Mouse (Mus musculus) liver, embryonic 15.5 days (tissue): Measurements from ENCODE around the gene Dnmt3c. TPM values are rescaled to one million over a fixed set of nuclear protein-coding genes. Genes with fewer than 3 reads are reported as not detected.
"Not testable (repeated sequence)": the region's sequence is repeated elsewhere in the genome, so short reads cannot be mapped to it uniquely, and the experiment has no call there.

Experiments used
- ATAC-seq: fragments of 200-750 bp; cut with Nextera tagmentation; 2 replicates; pipeline ENCODE4 v1.8.0; 2017; ENCODE audit warnings: moderate number of reproducible peaks, mild to moderate bottlenecking, moderate library complexity; ENCODE audit not compliant: insufficient read depth
- H3K27ac ChIP-seq: fragments of 300-500 bp; sonication (generic); replicated peaks from 2 replicates; pipeline ENCODE4 v1.5.1; 2015; ENCODE audit warnings: mild to moderate bottlenecking, inconsistent platforms
- H3K27me3 ChIP-seq: fragments of 300-500 bp; sonication (generic); 2 replicates; pipeline ENCODE4 v1.6.1; 2015; ENCODE audit warnings: mild to moderate bottlenecking, inconsistent platforms
- H3K36me3 ChIP-seq: fragments of 300-500 bp; sonication (generic); replicated peaks from 2 replicates; pipeline ENCODE4 v1.6.1; 2015; ENCODE audit warnings: moderate library complexity, mild to moderate bottlenecking, inconsistent platforms
- H3K4me1 ChIP-seq: fragments of 300-500 bp; sonication (generic); replicated peaks from 2 replicates; pipeline ENCODE4 v1.6.1; 2015; ENCODE audit warnings: inconsistent platforms
- H3K4me2 ChIP-seq: fragments of 300-500 bp; sonication (generic); 2 replicates; pipeline ENCODE4 v1.6.1; 2015; ENCODE audit warnings: moderate library complexity, mild to moderate bottlenecking, inconsistent platforms
- H3K4me3 ChIP-seq: fragments of 300-500 bp; sonication (generic); replicated peaks from 2 replicates; pipeline ENCODE4 v1.5.1; 2015; ENCODE audit warnings: mild to moderate bottlenecking, inconsistent platforms
- H3K9ac ChIP-seq: fragments of 300-500 bp; sonication (generic); 2 replicates; pipeline ENCODE4 v1.6.1; 2015; ENCODE audit warnings: moderate library complexity, mild to moderate bottlenecking, inconsistent platforms
- H3K9me3 ChIP-seq: fragments of 300-500 bp; sonication (generic); replicated peaks from 2 replicates; pipeline ENCODE4 v1.6.1; 2016; ENCODE audit warnings: inconsistent platforms
- WGBS: fragments of 180-500 bp; shearing (Covaris S2); methylation state at CpG from one replicate; pipeline ENCODE4 v1.1.7; 2015; ENCODE audit warnings: mixed read lengths; ENCODE audit not compliant: insufficient replicate concordance; 5-methylcytosine and 5-hydroxymethylcytosine counted together
- polyA plus RNA-seq: library from polyadenylated mRNA; unstranded; fragments of >200 nt; fragmentation: Nextera tagmentation; extraction: Ambion mirVana; gene quantifications from 2 replicates; pipeline ENCODE4 v1.2.1, GENCODE M21; 2015

Gene Dnmt3c
- polyA plus RNA-seq, 1 experiment from 2014 or later, result 0.67 TPM

DNA sequence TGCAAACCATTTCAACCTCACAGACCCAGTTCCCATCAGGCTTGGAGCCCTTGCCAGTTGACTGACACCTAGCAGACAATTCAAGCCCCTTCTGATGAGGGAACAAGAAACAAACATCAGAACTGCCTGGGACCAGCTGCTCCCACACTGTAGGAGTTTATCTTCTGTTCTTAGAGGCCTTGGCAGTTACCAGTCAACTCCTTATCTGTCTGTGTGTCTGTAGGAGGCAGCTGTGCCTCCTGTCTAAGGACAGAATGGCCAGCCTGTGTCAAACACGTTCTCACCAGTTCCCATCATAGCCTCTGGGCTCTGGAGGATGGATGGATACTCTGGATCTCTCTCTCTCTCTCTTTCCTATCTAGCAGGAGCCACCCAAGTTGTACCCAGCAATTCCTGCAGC, 21.1 kb upstream of the Dnmt3c start:
- H3K27ac ChIP-seq, H3K27me3 ChIP-seq, H3K4me2 ChIP-seq, H3K9ac ChIP-seq, H3K36me3 ChIP-seq, H3K4me1 ChIP-seq, H3K9me3 ChIP-seq, H3K4me3 ChIP-seq: not testable (repeated sequence)
- WGBS, result 7% methylated on average over 1 of the region's 1 CpGs
- ATAC-seq, result peak; percentile 85

GRCm38 (mm10) chr2:153676944-153677343, 19.5 kb upstream of the Dnmt3c start:
- no peak overlapping the region for H3K4me3 ChIP-seq
- H3K4me2 ChIP-seq, result no peak overlapping the region
- H3K36me3 ChIP-seq, result no peaks in the 10 kb centered on the region
- no peaks in the 10 kb centered on the region for H3K27me3 ChIP-seq
- no peak for ATAC-seq
- WGBS, result 29% methylated on average over 6 of the region's 6 CpGs
- H3K27ac ChIP-seq, result no peak overlapping the region
- no peak overlapping the region for H3K9ac ChIP-seq
- no peaks in the 10 kb centered on the region for H3K9me3 ChIP-seq
- H3K4me1 ChIP-seq, result peaks cover 9% of the 10 kb centered on the region

GRCm38 (mm10) chr2:153677550-153677949, 18.9 kb upstream of the Dnmt3c start:
- no peak for ATAC-seq
- H3K4me2 ChIP-seq, result no peak overlapping the region
- H3K9ac ChIP-seq, result no peak overlapping the region
- H3K27ac ChIP-seq, result no peak overlapping the region
- H3K4me1 ChIP-seq, result peaks cover 9% of the 10 kb centered on the region
- no peaks in the 10 kb centered on the region for H3K27me3 ChIP-seq
- H3K4me3 ChIP-seq, result no peak overlapping the region
- H3K36me3 ChIP-seq, result no peaks in the 10 kb centered on the region
- 56% methylated on average over 7 of the region's 7 CpGs for WGBS
- no peaks in the 10 kb centered on the region for H3K9me3 ChIP-seq

DNA sequence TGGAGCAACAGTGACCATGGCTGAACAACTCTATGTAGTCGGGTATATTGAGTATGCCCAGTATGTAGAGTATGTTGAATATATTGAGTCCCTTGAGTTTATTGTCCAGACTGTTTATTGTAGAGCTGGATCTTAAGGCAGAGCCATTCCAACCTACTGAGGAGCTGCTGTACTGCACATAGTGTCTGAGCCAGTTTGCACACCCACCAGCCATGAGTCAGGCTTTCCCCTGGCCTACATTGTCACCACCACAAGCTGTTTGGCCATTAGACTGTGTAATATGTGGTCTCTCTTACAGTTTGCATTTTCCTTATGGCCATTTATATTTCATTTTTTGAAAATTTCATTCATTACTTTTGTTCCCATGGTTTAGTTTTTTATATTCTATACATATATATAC, 16.5 kb upstream of the Dnmt3c start:
- H3K27ac ChIP-seq, result no peak overlapping the region

GRCm38 (mm10) chr2:153693413-153693812, 3.0 kb upstream of the Dnmt3c start:
- peak; percentile 34; the same call in 1 of the 2 replicates for ATAC-seq
- not testable (repeated sequence) for H3K9me3 ChIP-seq, H3K9ac ChIP-seq, H3K27me3 ChIP-seq, H3K4me1 ChIP-seq, H3K36me3 ChIP-seq, H3K4me2 ChIP-seq, H3K27ac ChIP-seq, H3K4me3 ChIP-seq
- WGBS, result 62% methylated on average over 7 of the region's 7 CpGs

More for the DNA sequence above, 16.5 kb upstream of the Dnmt3c start:
- Histone ChIP-seq H3K9ac (no peak overlapping the region), H3K27me3 (no peaks in the 10 kb centered on the region), H3K4me3 (no peak overlapping the region), H3K36me3 (no peaks in the 10 kb centered on the region), H3K4me2 (no peak overlapping the region), H3K4me1 (peaks cover 9% of the 10 kb centered on the region), H3K9me3 (no peaks in the 10 kb centered on the region)
- 73% methylated on average over 1 of the region's 1 CpGs for WGBS
- no peak for ATAC-seq

DNA sequence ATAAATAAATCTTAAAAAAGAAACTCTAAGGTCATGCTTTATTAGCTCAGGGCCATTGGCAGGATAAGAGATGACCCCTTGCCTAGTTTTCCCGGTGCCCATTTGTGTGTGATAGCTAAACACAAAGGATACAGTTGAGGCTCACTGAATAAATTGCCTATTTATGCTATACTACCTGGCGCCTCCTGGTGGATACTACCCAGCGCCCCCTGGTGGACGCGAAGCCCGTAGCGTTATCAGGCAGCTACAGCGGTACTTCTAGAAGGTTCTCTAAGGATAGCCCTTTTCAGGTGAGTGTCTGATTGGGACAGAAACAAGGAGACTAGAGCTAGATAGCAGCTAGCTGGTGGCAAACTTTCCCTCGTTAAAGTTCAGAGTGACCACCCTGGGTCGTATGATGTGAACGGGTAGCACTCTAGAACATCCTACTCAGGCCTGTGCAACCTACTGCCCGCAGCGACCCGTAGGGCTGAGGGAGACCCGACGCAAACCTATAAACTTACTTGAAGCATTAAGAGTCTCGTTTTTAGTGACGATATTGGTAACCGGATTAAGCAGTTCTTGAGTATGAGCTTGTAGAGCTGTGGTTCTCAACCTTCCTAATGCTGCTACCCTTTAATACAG, 1.9 kb upstream of the Dnmt3c start:
- H3K27me3 ChIP-seq, result no peaks in the 10 kb centered on the region
- H3K4me3 ChIP-seq, result no peak overlapping the region
- H3K9ac ChIP-seq, result no peak overlapping the region
- ATAC-seq, result no peak
- no peaks in the 10 kb centered on the region for H3K4me1 ChIP-seq
- WGBS, result 55% methylated on average over 19 of the region's 19 CpGs
- no peak overlapping the region for H3K27ac ChIP-seq
- no peaks in the 10 kb centered on the region for H3K9me3 ChIP-seq
- no peak overlapping the region for H3K4me2 ChIP-seq
- no peaks in the 10 kb centered on the region for H3K36me3 ChIP-seq

- Histone ChIP-seq H3K4me3 (no peak overlapping the region), H3K9ac (no peak overlapping the region), H3K4me1 (no peaks in the 10 kb centered on the region), H3K9me3 (no peaks in the 10 kb centered on the region), H3K27ac (no peak overlapping the region), H3K36me3 (no peaks in the 10 kb centered on the region), H3K27me3 (no peaks in the 10 kb centered on the region), H3K4me2 (no peak overlapping the region)
- 59% methylated on average over 6 of the region's 6 CpGs for WGBS
- no peak for ATAC-seq
Measured at GRCm38 (mm10) chr2:153703389-153703788, 6.9 kb downstream of the Dnmt3c start.

DNA sequence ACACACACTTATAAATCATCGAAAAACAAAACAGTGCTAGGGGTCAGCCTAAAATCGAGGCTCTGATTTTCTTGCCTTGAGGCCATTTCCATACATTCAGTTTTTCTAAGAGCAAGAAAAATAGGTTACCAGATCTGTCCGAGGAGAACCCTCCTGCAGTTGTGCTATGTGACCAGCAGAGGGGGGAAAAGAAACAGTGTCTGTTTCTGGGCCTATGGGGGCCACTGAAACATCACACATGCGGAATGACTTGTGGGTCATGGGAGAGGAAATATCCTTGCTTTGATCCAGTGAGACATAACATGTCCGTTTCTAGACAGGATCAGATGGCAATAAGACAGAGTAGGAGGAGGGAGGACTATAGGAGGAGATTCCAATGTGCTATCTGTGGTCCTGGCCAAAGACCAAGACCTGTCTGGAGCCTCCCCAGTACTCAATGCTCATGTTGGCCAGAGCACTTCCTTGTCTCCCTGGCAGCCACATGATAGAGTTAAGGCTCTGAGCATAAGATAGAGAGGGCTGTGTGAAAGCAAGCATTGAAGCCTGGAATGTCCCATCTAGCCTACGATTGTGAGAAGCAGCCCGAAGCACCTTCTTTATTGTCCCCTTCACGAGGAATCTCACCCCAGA, 14.4 kb downstream of the Dnmt3c start:
- H3K4me3 ChIP-seq, result no peak overlapping the region
- WGBS, result 37% methylated on average over 8 of the region's 8 CpGs
- H3K27me3 ChIP-seq, result no peaks in the 10 kb centered on the region
- peaks cover 18% of the 10 kb centered on the region for H3K4me1 ChIP-seq
- no peak overlapping the region for H3K27ac ChIP-seq
- H3K9me3 ChIP-seq, result no peaks in the 10 kb centered on the region
- H3K9ac ChIP-seq, result no peak overlapping the region
- H3K4me2 ChIP-seq, result no peak overlapping the region
- no peak for ATAC-seq
- no peaks in the 10 kb centered on the region for H3K36me3 ChIP-seq

DNA sequence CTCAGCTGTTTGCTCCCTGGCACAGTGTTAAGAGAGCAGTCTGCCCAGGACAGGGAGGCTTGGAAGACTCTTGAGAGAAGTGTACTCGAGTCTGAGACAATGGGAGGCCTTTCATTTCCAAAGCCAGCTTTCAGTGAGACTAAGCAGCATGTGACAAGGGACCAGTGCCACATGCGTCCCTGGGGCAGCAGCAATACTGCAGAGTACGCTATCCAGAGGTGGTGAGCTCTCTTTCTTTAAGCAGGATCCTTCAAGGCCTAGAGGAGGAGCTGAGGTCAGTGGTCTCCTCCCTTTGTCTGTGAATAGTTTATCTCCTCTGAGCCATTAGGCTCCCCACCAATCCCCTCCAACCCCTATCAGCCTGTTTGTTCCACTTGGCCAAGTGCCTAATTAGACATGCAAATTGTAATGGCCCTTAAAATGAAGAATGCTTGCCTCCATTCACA, 16.2 kb downstream of the Dnmt3c start:
- no peak overlapping the region for H3K4me2 ChIP-seq
- peak; percentile 75 for ATAC-seq
- H3K9ac ChIP-seq, result no peak overlapping the region
- H3K4me3 ChIP-seq, result no peak overlapping the region
- H3K27ac ChIP-seq, result peak overlapping the region; percentile 56; the same call in 1 of the 2 replicates
- WGBS, result 33% methylated on average over 3 of the region's 3 CpGs
- H3K4me1 ChIP-seq, result peaks cover 18% of the 10 kb centered on the region
- no peaks in the 10 kb centered on the region for H3K36me3 ChIP-seq
- H3K27me3 ChIP-seq, result no peaks in the 10 kb centered on the region
- H3K9me3 ChIP-seq, result no peaks in the 10 kb centered on the region

GRCm38 (mm10) chr2:153713227-153713626, 16.8 kb downstream of the Dnmt3c start:
- H3K4me3 ChIP-seq, result no peak overlapping the region
- no peak overlapping the region for H3K4me2 ChIP-seq
- 0 out of 2 replicates have a peak overlapping the region, but pooled peaks have one; percentile 15 for H3K9ac ChIP-seq
- H3K27me3 ChIP-seq, result no peaks in the 10 kb centered on the region
- WGBS, result 56% methylated on average over 4 of the region's 4 CpGs
- H3K4me1 ChIP-seq, result peaks cover 21% of the 10 kb centered on the region
- ATAC-seq, result no peak
- no peaks in the 10 kb centered on the region for H3K36me3 ChIP-seq
- H3K27ac ChIP-seq, result peak overlapping the region; percentile 56
- no peaks in the 10 kb centered on the region for H3K9me3 ChIP-seq

GRCm38 (mm10) chr2:153717861-153718260, 21.4 kb downstream of the Dnmt3c start:
- 16% methylated on average over 3 of the region's 3 CpGs for WGBS
- not testable (repeated sequence) for H3K9me3 ChIP-seq, H3K36me3 ChIP-seq, H3K27me3 ChIP-seq, H3K4me3 ChIP-seq, H3K9ac ChIP-seq
- Histone ChIP-seq H3K4me1 (peaks cover 16% of the 10 kb centered on the region), H3K27ac (peak overlapping the region; percentile 48), H3K4me2 (peak overlapping the region; percentile 23)
- ATAC-seq, result peak; percentile 84
